Mouse (Mus musculus) CH12.LX (cell line): ENCODE data around the gene Tctn1.

Experiments used
- BHLHE40 ChIP-seq: IDR thresholded peaks from 2 replicates; pipeline ENCODE4 v1.6.1; 2011; ENCODE audit warnings: mild to moderate bottlenecking, low read depth, low read length, improper control_type of control experiment
- CHD2 ChIP-seq: IDR thresholded peaks from 2 replicates; pipeline ENCODE4 v1.6.1; 2011; ENCODE audit warnings: low read length, improper control_type of control experiment
- CTCF ChIP-seq, 2 experiments: IDR thresholded peaks in 1 of 2; conservative IDR thresholded peaks in 1 of 2; 2 replicates each; pipeline ENCODE4 v1.5.1; 2011 to 2012; ENCODE audit warnings: low read depth in 2 of 2, low read length in 2 of 2, improper control_type of control experiment in 1 of 2, inconsistent platforms in 1 of 2, mild to moderate bottlenecking in 1 of 2, moderate library complexity in 1 of 2
- EP300 ChIP-seq: IDR thresholded peaks from 2 replicates; pipeline ENCODE4 v1.6.1; 2011; ENCODE audit warnings: low read length, improper control_type of control experiment
- KAT2A ChIP-seq: IDR thresholded peaks from 2 replicates; pipeline ENCODE4 v1.6.1; 2012; ENCODE audit warnings: low read length, improper control_type of control experiment, inconsistent platforms; ENCODE audit not compliant: insufficient replicate concordance
- MAX ChIP-seq: IDR thresholded peaks from 2 replicates; pipeline ENCODE4 v1.6.1; 2011; ENCODE audit warnings: low read length, improper control_type of control experiment
- MAZ ChIP-seq: IDR thresholded peaks from 2 replicates; pipeline ENCODE4 v1.6.1; 2012; ENCODE audit warnings: low read depth, mild to moderate bottlenecking, inconsistent platforms, low read length, improper control_type of control experiment, moderate library complexity
- MEF2A ChIP-seq: IDR thresholded peaks from 2 replicates; pipeline ENCODE4 v1.6.1; 2014; ENCODE audit warnings: low read depth, mild to moderate bottlenecking, inconsistent platforms, low read length, improper control_type of control experiment, borderline replicate concordance
- MYC ChIP-seq: IDR thresholded peaks from 2 replicates; pipeline ENCODE4 v1.6.1; 2011; ENCODE audit warnings: low read depth, mild to moderate bottlenecking, improper control_type of control experiment, low read length
- NRF1 ChIP-seq: IDR thresholded peaks from 2 replicates; pipeline ENCODE4 v1.6.1; 2014; ENCODE audit warnings: low read depth, mild to moderate bottlenecking, inconsistent platforms, low read length, improper control_type of control experiment, moderate library complexity
- POLR2A ChIP-seq: IDR thresholded peaks from 2 replicates; pipeline ENCODE4 v1.6.1; 2011; ENCODE audit warnings: low read depth, mild to moderate bottlenecking, improper control_type of control experiment, low read length
- RAD21 ChIP-seq: IDR thresholded peaks from 2 replicates; pipeline ENCODE4 v1.6.1; 2011; ENCODE audit warnings: low read depth, mild to moderate bottlenecking, low read length, improper control_type of control experiment, moderate library complexity
- SMC3 ChIP-seq: IDR thresholded peaks from 2 replicates; pipeline ENCODE4 v1.6.1; 2011; ENCODE audit warnings: low read depth, low read length, improper control_type of control experiment
- USF1 ChIP-seq: IDR thresholded peaks from 2 replicates; pipeline ENCODE4 v1.6.1; 2014; ENCODE audit warnings: low read depth, mild to moderate bottlenecking, inconsistent platforms, low read length, improper control_type of control experiment

DNA sequence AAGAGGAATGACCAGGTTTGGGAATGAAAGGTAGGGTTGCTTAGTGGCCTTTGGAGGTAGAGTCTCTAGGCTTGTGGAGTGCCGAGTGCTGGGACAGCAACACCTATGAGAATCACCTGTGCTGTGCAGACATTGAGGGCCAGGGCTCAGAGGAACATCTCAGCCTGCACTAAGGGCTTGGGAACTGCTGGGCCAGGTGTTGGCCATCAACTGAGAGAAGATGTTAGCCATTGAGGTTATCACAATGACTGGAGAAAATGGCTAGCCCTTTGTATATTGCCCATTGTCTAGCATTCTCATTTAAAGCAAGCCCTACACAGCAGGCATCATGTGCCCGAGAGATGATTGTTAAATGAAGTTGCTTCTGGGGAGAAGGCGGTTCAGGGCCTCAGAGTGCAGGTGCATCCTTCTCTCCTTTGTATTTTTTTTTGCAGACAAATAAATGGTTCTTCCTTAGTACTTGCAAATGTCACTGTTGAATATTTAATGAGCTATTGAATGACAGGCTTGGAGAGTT, 30.0 kb upstream of the Tctn1 start:
- no peak for TF ChIP-seq POLR2A
- no peak for TF ChIP-seq CTCF (conservative IDR thresholded peaks at IDR 0.05 in 1 of 2, IDR thresholded peaks at IDR 0.05 in 1 of 2; ENCODE audit: low read depth in 2 of 2, low read length in 2 of 2)
- no peak for TF ChIP-seq RAD21
- TF ChIP-seq CHD2 = no peak
- TF ChIP-seq BHLHE40 = no peak
- TF ChIP-seq USF1 = no peak
- TF ChIP-seq MEF2A = no peak
- no peak for TF ChIP-seq MYC
- no peak for TF ChIP-seq EP300
- no peak for TF ChIP-seq MAX
- no peak for TF ChIP-seq SMC3
- TF ChIP-seq MAZ = no peak
- no peak for TF ChIP-seq NRF1
- TF ChIP-seq KAT2A = no peak
